Mouse (Mus musculus): Measurements from ENCODE around the gene Adam12. TPM values are rescaled to one million over a fixed set of nuclear protein-coding genes. Genes with fewer than 3 reads are reported as not detected.

Gene Adam12
- polyA plus RNA-seq, 1 experiment from 2014 or later: 2.8 TPM

GRCm38 (mm10) chr7:134237356-134237755 lies 5.4 kb upstream of the Adam12 start:
- no peak overlapping the region for H3K4me3 ChIP-seq (replicated peaks; ENCODE audit: low read depth, low read length)
- H3K27me3 ChIP-seq (ENCODE audit: insufficient read depth, low read length): no peaks in the 10 kb centered on the region
- DNase-seq (ENCODE audit: low spot score) (no peak), ATAC-seq (replicated peaks; ENCODE audit: low FRiP score, low read depth) (no peak)
- no peaks in the 10 kb centered on the region for H3K4me1 ChIP-seq (replicated peaks; ENCODE audit: insufficient read depth, low read length)
- 82% methylated on average over 2 of the region's 2 CpGs for WGBS
- TF ChIP-seq CTCF (IDR thresholded peaks at IDR 0.05; ENCODE audit: low read depth): no peak
- H3K9ac ChIP-seq (ENCODE audit: low read depth, low read length): no peak overlapping the region
- H3K36me3 ChIP-seq (ENCODE audit: insufficient read depth, low read length): no peaks in the 10 kb centered on the region
- no peaks in the 10 kb centered on the region for H3K9me3 ChIP-seq (replicated peaks; ENCODE audit: low read length)
- no peak overlapping the region for H3K4me2 ChIP-seq (ENCODE audit: low read length)
- no peak overlapping the region for H3K27ac ChIP-seq

- H3K27me3 ChIP-seq (ENCODE audit: insufficient read depth, low read length): no peaks in the 10 kb centered on the region
- no peaks in the 10 kb centered on the region for H3K9me3 ChIP-seq (replicated peaks; ENCODE audit: low read length)
- H3K9ac ChIP-seq (ENCODE audit: low read depth, low read length): no peak overlapping the region
- ATAC-seq (replicated peaks; ENCODE audit: low FRiP score, low read depth) (no peak), DNase-seq (ENCODE audit: low spot score) (no peak)
- H3K36me3 ChIP-seq (ENCODE audit: insufficient read depth, low read length): no peaks in the 10 kb centered on the region
- no peak overlapping the region for H3K27ac ChIP-seq
- TF ChIP-seq CTCF (IDR thresholded peaks at IDR 0.05; ENCODE audit: low read depth): no peak
- H3K4me3 ChIP-seq (replicated peaks; ENCODE audit: low read depth, low read length): no peak overlapping the region
- no peak overlapping the region for H3K4me2 ChIP-seq (ENCODE audit: low read length)
- H3K4me1 ChIP-seq (replicated peaks; ENCODE audit: insufficient read depth, low read length): peaks cover 4% of the 10 kb centered on the region; the same call in 1 of the 2 replicates
Observed at GRCm38 (mm10) chr7:134236727-134237126, 4.8 kb upstream of the Adam12 start.

- Histone ChIP-seq H3K9ac (ENCODE audit: low read depth, low read length) (no peak overlapping the region), H3K4me3 (replicated peaks; ENCODE audit: low read depth, low read length) (no peak overlapping the region), H3K9me3 (replicated peaks; ENCODE audit: low read length) (no peaks in the 10 kb centered on the region), H3K27me3 (ENCODE audit: insufficient read depth, low read length) (no peaks in the 10 kb centered on the region), H3K36me3 (ENCODE audit: insufficient read depth, low read length) (no peaks in the 10 kb centered on the region), H3K4me1 (replicated peaks; ENCODE audit: insufficient read depth, low read length) (peaks cover 6% of the 10 kb centered on the region; the same call in 1 of the 2 replicates), H3K4me2 (ENCODE audit: low read length) (no peak overlapping the region), H3K27ac (no peak overlapping the region)
- no peak for ATAC-seq (replicated peaks; ENCODE audit: low FRiP score, low read depth)
- 67% methylated on average over 2 of the region's 2 CpGs for WGBS
- DNase-seq (ENCODE audit: low spot score): no peak
- TF ChIP-seq CTCF (IDR thresholded peaks at IDR 0.05; ENCODE audit: low read depth): no peak
Observed at GRCm38 (mm10) chr7:134235552-134235951, 3.6 kb upstream of the Adam12 start.

- Histone ChIP-seq H3K4me2 (ENCODE audit: low read length) (no peak overlapping the region), H3K4me1 (replicated peaks; ENCODE audit: insufficient read depth, low read length) (peaks cover 10% of the 10 kb centered on the region; the same call in 1 of the 2 replicates), H3K27ac (no peak overlapping the region), H3K9me3 (replicated peaks; ENCODE audit: low read length) (no peaks in the 10 kb centered on the region), H3K27me3 (ENCODE audit: insufficient read depth, low read length) (no peaks in the 10 kb centered on the region), H3K9ac (ENCODE audit: low read depth, low read length) (no peak overlapping the region), H3K36me3 (ENCODE audit: insufficient read depth, low read length) (no peaks in the 10 kb centered on the region), H3K4me3 (replicated peaks; ENCODE audit: low read depth, low read length) (no peak overlapping the region)
- WGBS: 87% methylated on average over 3 of the region's 3 CpGs
- DNase-seq (ENCODE audit: low spot score) (no peak), ATAC-seq (replicated peaks; ENCODE audit: low FRiP score, low read depth) (no peak)
- TF ChIP-seq CTCF (IDR thresholded peaks at IDR 0.05; ENCODE audit: low read depth): no peak
Observed at GRCm38 (mm10) chr7:134230708-134231107, 1.2 kb downstream of the Adam12 start.

- H3K27me3 ChIP-seq (ENCODE audit: insufficient read depth, low read length): no peaks in the 10 kb centered on the region
- ATAC-seq (replicated peaks; ENCODE audit: low FRiP score, low read depth) (no peak), DNase-seq (ENCODE audit: low spot score) (no peak)
- TF ChIP-seq CTCF (IDR thresholded peaks at IDR 0.05; ENCODE audit: low read depth): no peak
- no peaks in the 10 kb centered on the region for H3K9me3 ChIP-seq (replicated peaks; ENCODE audit: low read length)
- H3K4me1 ChIP-seq (replicated peaks; ENCODE audit: insufficient read depth, low read length): peaks cover 15% of the 10 kb centered on the region
- H3K36me3 ChIP-seq (ENCODE audit: insufficient read depth, low read length): no peaks in the 10 kb centered on the region
- H3K9ac ChIP-seq (ENCODE audit: low read depth, low read length): no peak overlapping the region
- H3K4me2 ChIP-seq (ENCODE audit: low read length): no peak overlapping the region
- WGBS: 82% methylated on average over 2 of the region's 2 CpGs
- H3K27ac ChIP-seq: no peak overlapping the region
- H3K4me3 ChIP-seq (replicated peaks; ENCODE audit: low read depth, low read length): no peak overlapping the region
Observed at GRCm38 (mm10) chr7:134229899-134230298, 2.0 kb downstream of the Adam12 start.

- no peak for TF ChIP-seq CTCF (IDR thresholded peaks at IDR 0.05; ENCODE audit: low read depth)
- no peaks in the 10 kb centered on the region for H3K9me3 ChIP-seq (replicated peaks; ENCODE audit: low read length)
- no peaks in the 10 kb centered on the region for H3K36me3 ChIP-seq (ENCODE audit: insufficient read depth, low read length)
- peaks cover 22% of the 10 kb centered on the region for H3K4me1 ChIP-seq (replicated peaks; ENCODE audit: insufficient read depth, low read length)
- H3K4me3 ChIP-seq (replicated peaks; ENCODE audit: low read depth, low read length): no peak overlapping the region
- no peak overlapping the region for H3K4me2 ChIP-seq (ENCODE audit: low read length)
- no peaks in the 10 kb centered on the region for H3K27me3 ChIP-seq (ENCODE audit: insufficient read depth, low read length)
- H3K9ac ChIP-seq (ENCODE audit: low read depth, low read length): no peak overlapping the region
- peak overlapping the region; percentile 50 for H3K27ac ChIP-seq
- 20% methylated on average over 13 of the region's 13 CpGs for WGBS
- DNase-seq (ENCODE audit: low spot score): peak; percentile 65
- no peak for ATAC-seq (replicated peaks; ENCODE audit: low FRiP score, low read depth)
Observed at GRCm38 (mm10) chr7:134227773-134228455, 4.0 kb downstream of the Adam12 start.

- Histone ChIP-seq H3K4me3 (replicated peaks; ENCODE audit: low read depth, low read length) (no peak overlapping the region), H3K9me3 (replicated peaks; ENCODE audit: low read length) (no peaks in the 10 kb centered on the region), H3K4me1 (replicated peaks; ENCODE audit: insufficient read depth, low read length) (peaks cover 21% of the 10 kb centered on the region), H3K27me3 (ENCODE audit: insufficient read depth, low read length) (no peaks in the 10 kb centered on the region), H3K27ac (no peak overlapping the region), H3K4me2 (ENCODE audit: low read length) (no peak overlapping the region), H3K9ac (ENCODE audit: low read depth, low read length) (no peak overlapping the region), H3K36me3 (ENCODE audit: insufficient read depth, low read length) (no peaks in the 10 kb centered on the region)
- TF ChIP-seq CTCF (IDR thresholded peaks at IDR 0.05; ENCODE audit: low read depth): no peak
- DNase-seq (ENCODE audit: low spot score) (no peak), ATAC-seq (replicated peaks; ENCODE audit: low FRiP score, low read depth) (no peak)
- 78% methylated on average over 4 of the region's 4 CpGs for WGBS
Observed at GRCm38 (mm10) chr7:134227101-134227500, 4.8 kb downstream of the Adam12 start.

All from kidney, postnatal 0 days (tissue).